Mouse (Mus musculus): Measurements from ENCODE around the gene Pitpna.

The Pitpna gene

GRCm38 (mm10) chr11:75631561-75632225, 43.8 kb downstream of the Pitpna start:
- peak; percentile 66 for DNase-seq (ENCODE audit: low read depth)

DNA sequence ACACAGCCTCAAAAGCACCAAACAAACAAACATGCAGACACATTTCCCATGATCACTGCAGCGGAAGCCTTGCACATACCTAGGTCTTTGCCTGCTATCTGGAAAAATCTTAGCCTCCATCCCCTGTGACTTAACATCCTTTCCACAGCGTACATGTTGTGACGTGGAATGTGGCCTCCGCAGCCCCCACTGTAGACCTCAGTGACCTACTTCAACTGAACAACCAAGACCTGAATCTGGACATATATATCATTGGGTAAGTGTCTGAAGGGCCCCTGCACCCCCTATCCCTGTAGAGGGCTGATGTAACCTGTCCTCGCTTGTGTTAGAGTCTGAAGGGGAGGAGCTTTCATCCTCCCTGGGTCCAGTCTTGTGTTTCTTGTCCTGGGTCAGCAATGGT, 45.0 kb downstream of the Pitpna start:
- DNase-seq (ENCODE audit: low read depth), result no peak

- no peak for DNase-seq (ENCODE audit: low read depth)
Observed at GRCm38 (mm10) chr11:75634801-75635200, 46.9 kb downstream of the Pitpna start.

DNA sequence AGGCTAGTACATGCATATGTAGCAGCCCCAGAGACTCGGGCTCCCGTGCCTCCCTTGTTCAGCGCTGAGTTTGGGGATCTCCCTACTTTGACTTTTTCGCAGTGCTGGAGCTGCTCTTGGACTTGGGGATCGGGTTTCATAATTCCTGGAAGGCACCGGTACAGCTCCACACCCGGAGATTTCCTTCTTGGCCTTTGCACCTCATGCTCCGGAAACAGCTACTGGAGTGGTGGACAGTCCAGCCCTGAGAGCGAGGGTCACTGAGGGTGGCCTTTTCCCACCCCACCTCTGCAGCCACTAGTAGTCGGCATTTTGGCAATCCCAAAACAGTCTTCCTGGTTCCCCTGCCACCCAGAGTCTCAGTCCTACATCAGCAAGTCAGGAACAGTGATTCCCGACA, 47.4 kb downstream of the Pitpna start:
- no peak for DNase-seq (ENCODE audit: low read depth)

GRCm38 (mm10) chr11:75643323-75643722, 55.4 kb downstream of the Pitpna start:
- DNase-seq (ENCODE audit: low read depth), result no peak

DNA sequence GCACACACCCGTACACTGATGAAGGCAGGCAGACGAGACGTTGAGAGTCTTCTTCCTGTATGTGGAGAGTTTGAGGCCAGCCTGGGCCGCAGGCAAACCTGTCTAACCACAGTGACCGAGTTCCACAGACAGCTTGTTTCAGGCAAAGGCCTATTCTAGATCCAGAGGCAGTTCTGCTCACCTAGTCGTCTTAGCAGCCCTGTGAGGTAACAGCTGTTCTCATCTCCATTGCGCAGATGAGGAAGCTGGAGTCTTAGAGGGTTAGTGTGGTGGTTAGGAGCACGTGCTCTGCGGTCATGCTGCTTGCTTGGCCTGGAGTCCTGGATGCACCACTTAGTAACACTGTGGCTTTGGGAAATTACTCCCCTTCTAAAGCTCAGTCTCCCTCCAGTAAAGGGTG, 56.8 kb downstream of the Pitpna start:
- DNase-seq (ENCODE audit: low read depth), result no peak

- no peak for DNase-seq (ENCODE audit: low read depth)
Observed at GRCm38 (mm10) chr11:75647681-75648211, 59.8 kb downstream of the Pitpna start.

DNA sequence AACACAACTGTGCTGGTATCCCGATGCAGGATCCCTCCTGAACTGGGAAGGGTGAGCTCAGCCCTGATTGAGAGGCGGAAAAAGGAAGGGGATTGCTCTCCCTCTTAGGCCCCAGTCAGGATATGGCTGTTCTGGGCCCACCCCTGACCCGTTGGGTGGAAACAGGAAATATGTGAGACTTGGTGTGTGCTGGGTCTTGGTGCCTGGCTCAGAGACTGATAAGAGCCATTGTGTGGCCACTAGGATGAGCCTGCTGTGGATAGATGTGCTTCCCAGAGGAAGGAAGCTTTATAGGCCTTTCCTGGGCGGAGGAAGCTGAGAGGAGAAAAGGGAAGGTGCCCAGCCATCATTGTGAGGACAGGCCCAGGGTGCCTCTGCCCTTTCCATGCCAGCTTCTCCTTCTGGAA, 61.3 kb downstream of the Pitpna start:
- no peak for DNase-seq (ENCODE audit: low read depth)

- DNase-seq (ENCODE audit: low read depth), result no peak
Observed at GRCm38 (mm10) chr11:75650311-75650710, 62.4 kb downstream of the Pitpna start, which contains the start of gene Myo1c. Myo1c (plus strand) TSS chr11:75650504.

GRCm38 (mm10) chr11:75650958-75651425, 63.1 kb downstream of the Pitpna start:
- DNase-seq (ENCODE audit: low read depth), result no peak

DNA sequence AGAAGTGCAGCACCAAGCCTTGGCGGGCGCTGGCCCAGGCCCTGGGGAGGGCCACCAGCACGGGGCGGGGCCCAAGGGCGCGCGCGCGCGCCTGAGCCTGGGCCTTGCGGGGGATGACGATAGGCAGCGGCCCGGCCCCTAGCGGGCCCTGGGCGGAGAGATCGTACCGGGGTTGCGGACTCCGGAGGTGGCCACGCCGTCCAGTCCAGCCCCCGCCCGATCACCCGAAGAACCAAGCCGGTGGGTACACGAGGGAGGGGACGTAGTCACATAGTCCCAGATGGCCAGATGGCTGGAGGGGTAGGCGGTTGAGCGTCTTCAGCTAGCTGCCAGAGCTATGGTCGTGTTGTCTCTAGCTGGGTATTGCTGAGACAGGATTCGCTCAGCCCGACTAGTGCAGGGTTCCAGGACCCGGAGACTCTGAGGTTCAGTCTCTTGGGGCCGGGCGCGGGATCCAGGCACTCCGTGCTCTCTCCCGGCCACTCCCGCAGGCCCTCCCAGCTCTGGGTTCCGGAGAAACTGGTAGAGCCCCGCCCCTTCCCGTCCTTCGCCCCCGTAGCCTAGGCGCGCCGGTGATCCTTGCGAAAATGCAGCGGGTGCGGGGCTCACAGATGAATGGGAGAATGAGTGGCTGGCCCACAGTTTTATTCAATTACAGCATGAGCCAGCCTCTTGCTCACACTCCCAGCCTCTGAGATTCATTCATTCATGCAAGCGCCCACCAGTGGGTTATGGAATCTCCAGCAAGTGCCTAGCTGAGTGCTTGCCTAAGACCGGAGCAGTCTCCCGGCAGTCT, 63.7 kb downstream of the Pitpna start:
- peak; percentile 72 for DNase-seq (ENCODE audit: low read depth)

DNA sequence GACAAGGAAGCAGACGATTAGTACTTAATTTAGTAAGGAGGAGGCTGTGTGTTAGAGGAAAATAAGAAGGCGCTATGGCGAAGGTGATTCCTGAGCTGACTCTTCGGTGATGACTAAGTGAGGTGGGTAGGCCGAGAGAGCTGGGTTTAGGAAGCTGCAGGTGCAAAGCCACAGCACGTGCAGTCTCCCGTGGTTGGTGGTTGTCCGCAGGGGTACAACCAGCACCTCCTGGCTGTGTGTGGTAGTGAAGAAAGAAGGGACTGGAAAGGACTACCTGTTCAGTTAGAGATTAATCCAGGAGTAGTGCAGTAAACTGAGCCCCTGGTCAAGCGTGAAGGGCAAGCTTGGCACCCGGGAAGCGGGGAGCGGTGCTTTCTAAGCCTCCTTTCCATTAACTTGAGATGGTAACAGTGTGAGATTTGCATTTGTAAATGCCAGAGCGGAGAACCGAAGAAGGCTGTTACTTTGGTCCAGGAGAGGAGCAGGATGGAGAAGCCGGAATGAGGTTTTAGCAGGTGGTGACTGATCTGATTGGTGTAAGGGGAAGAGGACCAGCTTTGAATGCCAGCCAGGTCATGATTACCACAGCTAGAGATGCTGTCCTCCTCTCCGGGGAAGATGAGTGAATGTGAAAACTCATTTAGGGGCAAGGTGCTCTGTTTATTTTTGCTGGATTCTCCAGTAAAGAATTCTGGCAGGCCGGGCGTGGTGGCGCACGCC, 64.5 kb downstream of the Pitpna start:
- DNase-seq (ENCODE audit: low read depth), result no peak

GRCm38 (mm10) chr11:75652942-75653684, 65.2 kb downstream of the Pitpna start:
- no peak for DNase-seq (ENCODE audit: low read depth)

- peak; percentile 76 for DNase-seq (ENCODE audit: low read depth)
Observed at GRCm38 (mm10) chr11:75653781-75654470, 66.0 kb downstream of the Pitpna start.

- peak; percentile 33 for DNase-seq (ENCODE audit: low read depth)
Observed at GRCm38 (mm10) chr11:75654471-75655390, 66.8 kb downstream of the Pitpna start.

GRCm38 (mm10) chr11:75655621-75656545, 68.0 kb downstream of the Pitpna start:
- DNase-seq (ENCODE audit: low read depth), result peak; percentile 64

DNA sequence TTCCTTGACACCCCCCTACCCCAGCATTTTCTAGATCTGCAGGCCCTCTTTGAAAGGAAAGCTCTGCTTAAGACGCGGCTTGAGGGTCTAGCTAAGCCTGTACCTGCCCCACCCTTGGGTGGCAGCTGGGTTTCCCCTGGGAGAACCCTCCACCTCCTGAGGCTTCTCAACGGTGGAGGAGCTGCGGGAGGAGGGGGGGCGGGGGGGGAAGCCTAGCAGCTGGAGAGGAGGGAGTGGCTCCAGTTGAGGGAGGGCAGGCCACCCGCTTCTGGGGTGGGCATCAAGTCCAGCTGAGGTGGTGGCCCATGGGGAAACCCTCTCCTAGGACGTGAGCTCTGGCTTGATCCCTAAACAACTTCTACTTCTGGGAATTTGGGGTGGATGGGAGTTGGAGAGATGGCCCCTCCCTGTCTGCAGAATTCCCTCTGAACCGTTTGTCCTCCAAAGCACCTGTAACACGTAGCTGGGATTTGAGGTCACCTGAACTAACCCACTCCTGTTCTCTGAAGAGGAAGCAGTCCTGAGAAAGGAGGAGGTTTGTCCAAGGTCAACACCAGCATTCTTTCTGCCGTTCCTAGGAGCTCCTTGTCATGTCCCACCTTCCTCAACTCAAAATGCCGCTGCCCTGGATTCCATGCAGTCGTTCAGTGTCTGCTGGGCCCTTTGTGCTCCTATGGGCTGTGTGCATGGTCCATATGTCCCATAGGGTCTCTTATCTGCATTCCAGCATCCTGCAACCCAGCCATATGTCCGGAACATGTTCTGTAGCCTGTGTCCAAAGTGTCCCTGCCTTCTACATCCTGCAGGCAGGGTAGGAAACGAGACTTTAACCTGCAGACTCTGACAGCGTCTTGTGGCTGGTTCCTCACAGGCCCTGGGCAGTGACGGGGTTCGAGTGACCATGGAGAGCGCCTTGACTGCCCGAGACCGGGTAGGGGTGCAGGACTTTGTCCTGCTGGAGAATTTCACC, 69.0 kb downstream of the Pitpna start:
- DNase-seq (ENCODE audit: low read depth), result no peak

GRCm38 (mm10) chr11:75657841-75658240, 69.9 kb downstream of the Pitpna start:
- no peak for DNase-seq (ENCODE audit: low read depth)
